Mouse (Mus musculus) kidney, embryonic 16.5 days (tissue): ENCODE measurements at regions not wholly inside any gene's neighbourhood (a gene's known extent, or its start where the extent isn't known, plus 50 kb on each side); places are given as distances from the start of the nearest gene placed in this dataset.

Source experiments
- ATAC-seq: fragments of 200-750 bp; cut with Nextera tagmentation; 2 replicates; pipeline ENCODE4 v1.8.0; 2017; ENCODE audit warnings: moderate TSS enrichment; ENCODE audit not compliant: low FRiP score, low TSS enrichment
- H3K27ac ChIP-seq: fragments of 300-500 bp; sonication (generic); 2 replicates; pipeline ENCODE4 v1.5.1; 2014; ENCODE audit warnings: low read length
- H3K27me3 ChIP-seq: fragments of 300-500 bp; sonication (generic); 2 replicates; pipeline ENCODE4 v1.6.1; 2014; ENCODE audit warnings: low read length, control low read depth, mixed read lengths; ENCODE audit not compliant: insufficient read depth
- H3K36me3 ChIP-seq: fragments of 300-500 bp; sonication (generic); 2 replicates; pipeline ENCODE4 v1.6.1; 2014; ENCODE audit warnings: low read length, control low read depth, mixed read lengths; ENCODE audit not compliant: insufficient read depth
- H3K4me1 ChIP-seq: fragments of 300-500 bp; sonication (generic); 2 replicates; pipeline ENCODE4 v1.6.1; 2014; ENCODE audit warnings: low read length, control low read depth, mixed read lengths; ENCODE audit not compliant: insufficient read depth
- H3K4me2 ChIP-seq: fragments of 300-500 bp; sonication (generic); replicated peaks from 2 replicates; pipeline ENCODE4 v1.6.1; 2014; ENCODE audit warnings: low read depth, low read length
- H3K4me3 ChIP-seq: fragments of 300-500 bp; sonication (generic); 2 replicates; pipeline ENCODE4 v1.5.1; 2014; ENCODE audit warnings: mild to moderate bottlenecking, low read length
- H3K9ac ChIP-seq: fragments of 300-500 bp; sonication (generic); replicated peaks from 2 replicates; pipeline ENCODE4 v1.6.1; 2014; ENCODE audit warnings: low read length
- H3K9me3 ChIP-seq: fragments of 300-500 bp; sonication (generic); 2 replicates; pipeline ENCODE4 v1.6.1; 2016; ENCODE audit warnings: low read length, control low read depth
- WGBS: fragments of 180-500 bp; shearing (Covaris S2); extraction: QIAGEN DNeasy Blood & Tissue Kit; methylation state at CpG from one replicate; pipeline ENCODE4 v1.1.7; 2014; 5-methylcytosine and 5-hydroxymethylcytosine counted together

DNA sequence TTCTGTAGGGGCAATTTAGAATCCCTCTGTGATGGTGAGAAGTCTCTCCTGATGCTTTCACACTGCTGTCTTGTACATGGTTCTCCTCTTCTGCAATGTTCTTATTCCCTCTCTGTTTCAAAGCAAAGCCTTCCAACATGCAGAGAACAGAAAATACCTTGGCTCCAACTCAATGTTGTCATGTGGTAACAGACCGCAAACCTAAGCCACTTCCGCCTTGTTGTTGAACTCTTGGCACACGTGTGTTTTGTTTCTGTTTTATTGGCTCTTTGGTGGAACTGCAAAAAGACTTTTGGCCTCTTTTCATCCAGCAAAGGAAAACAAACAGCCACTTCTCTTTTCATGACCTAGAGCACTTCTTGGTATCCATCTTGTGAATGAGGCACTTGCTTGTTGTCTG is 109.7 kb upstream of the Osr1 start:
- H3K9me3 ChIP-seq: no peaks in the 10 kb centered on the region
- no peak overlapping the region for H3K9ac ChIP-seq
- no peak overlapping the region for H3K27ac ChIP-seq
- WGBS: 46% methylated on average over 3 of the region's 3 CpGs
- no peaks in the 10 kb centered on the region for H3K4me1 ChIP-seq
- H3K4me3 ChIP-seq: no peak overlapping the region
- no peak for ATAC-seq
- no peaks in the 10 kb centered on the region for H3K27me3 ChIP-seq
- no peak overlapping the region for H3K4me2 ChIP-seq
- no peaks in the 10 kb centered on the region for H3K36me3 ChIP-seq

DNA sequence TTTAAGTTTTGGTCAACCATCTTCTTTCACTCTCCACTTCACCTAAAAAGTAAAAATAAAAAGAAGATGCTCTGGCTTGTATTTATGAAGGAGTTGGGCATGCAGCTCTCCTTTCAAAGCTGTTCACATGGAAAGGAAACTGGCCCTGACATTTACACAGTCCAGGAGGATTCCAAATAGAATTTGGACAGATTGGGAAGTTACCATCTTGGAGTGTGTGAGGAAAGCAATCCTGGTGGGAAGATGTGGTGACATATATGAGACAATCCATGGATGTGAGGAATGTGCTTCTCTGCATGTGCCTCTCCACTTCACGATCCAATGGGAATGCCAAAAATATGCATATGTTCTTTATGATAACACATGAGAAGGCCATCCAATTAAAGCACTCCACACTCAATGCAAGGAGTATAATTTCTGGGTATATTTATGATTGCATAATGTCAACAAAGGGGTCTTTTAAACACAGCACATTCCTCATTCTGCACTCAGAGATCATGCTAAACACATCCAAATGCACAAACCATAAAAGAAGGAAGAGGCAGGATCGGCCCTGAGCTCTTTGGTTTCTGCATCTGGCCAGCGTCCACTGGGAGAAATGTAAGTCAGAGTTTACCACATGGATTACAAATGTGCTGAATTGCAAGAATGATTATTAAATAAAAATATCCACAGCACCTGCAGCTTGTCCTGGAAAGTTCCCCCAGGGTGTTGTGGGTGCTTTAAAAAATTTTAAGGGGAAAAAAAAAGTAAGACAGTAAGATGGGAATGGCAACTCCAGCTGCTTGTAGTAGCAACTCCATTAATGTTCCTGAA is 100.1 kb upstream of the Osr1 start:
- no peak overlapping the region for H3K9ac ChIP-seq
- no peaks in the 10 kb centered on the region for H3K4me1 ChIP-seq
- H3K27ac ChIP-seq: no peak overlapping the region
- 71% methylated on average over 3 of the region's 3 CpGs for WGBS
- H3K9me3 ChIP-seq: no peaks in the 10 kb centered on the region
- H3K36me3 ChIP-seq: no peaks in the 10 kb centered on the region
- H3K4me2 ChIP-seq: no peak overlapping the region
- no peak for ATAC-seq
- H3K27me3 ChIP-seq: no peaks in the 10 kb centered on the region
- no peak overlapping the region for H3K4me3 ChIP-seq

DNA sequence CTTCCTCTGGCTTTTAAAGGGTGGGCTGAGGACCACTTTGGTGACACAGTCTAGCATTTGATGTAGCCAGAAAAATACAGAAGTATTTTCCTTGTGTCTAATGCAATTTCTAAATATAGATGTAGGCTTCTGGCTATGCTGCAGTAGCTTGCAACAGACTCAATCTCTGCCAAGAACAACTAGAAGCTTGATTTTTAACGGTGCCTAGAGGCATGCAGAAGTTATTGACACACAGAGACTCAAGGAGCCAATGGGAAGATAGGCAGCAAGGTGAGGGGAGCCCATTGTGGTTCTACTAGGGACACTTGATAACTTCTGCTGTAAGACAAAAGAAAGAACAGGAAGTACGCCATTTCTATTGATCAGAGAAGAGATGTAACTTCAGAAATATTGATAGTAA is 94.1 kb upstream of the Osr1 start:
- Histone ChIP-seq H3K4me2 (no peak overlapping the region), H3K4me1 (no peaks in the 10 kb centered on the region), H3K4me3 (no peak overlapping the region), H3K27ac (no peak overlapping the region), H3K9ac (no peak overlapping the region), H3K36me3 (no peaks in the 10 kb centered on the region), H3K9me3 (no peaks in the 10 kb centered on the region), H3K27me3 (no peaks in the 10 kb centered on the region)
- ATAC-seq: no peak
- WGBS: 64% methylated on average over 2 of the region's 2 CpGs

DNA sequence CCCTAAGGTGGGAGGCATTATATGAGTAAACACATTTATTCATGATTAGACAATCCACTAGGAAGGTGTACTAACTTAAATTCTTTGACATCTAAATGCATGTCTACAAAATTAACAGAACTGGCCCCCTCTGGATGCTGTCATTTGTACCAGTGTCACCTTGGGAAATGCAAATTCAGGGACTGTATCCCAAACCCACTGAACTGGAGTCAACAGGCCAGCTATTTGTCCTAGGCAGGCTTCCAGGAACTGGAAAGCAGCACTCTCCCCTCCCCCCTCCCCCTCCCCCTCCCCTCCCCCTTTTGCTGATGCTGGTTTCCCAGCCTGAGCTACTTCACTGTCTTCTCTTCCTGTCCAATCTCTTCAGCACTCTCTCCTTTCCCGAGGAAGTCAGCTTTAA is 91.7 kb upstream of the Osr1 start:
- Histone ChIP-seq H3K4me3 (no peak overlapping the region), H3K36me3 (no peaks in the 10 kb centered on the region), H3K9ac (no peak overlapping the region), H3K27ac (no peak overlapping the region), H3K9me3 (no peaks in the 10 kb centered on the region), H3K27me3 (no peaks in the 10 kb centered on the region), H3K4me1 (no peaks in the 10 kb centered on the region), H3K4me2 (no peak overlapping the region)
- 53% methylated on average over 1 of the region's 1 CpGs for WGBS
- no peak for ATAC-seq

DNA sequence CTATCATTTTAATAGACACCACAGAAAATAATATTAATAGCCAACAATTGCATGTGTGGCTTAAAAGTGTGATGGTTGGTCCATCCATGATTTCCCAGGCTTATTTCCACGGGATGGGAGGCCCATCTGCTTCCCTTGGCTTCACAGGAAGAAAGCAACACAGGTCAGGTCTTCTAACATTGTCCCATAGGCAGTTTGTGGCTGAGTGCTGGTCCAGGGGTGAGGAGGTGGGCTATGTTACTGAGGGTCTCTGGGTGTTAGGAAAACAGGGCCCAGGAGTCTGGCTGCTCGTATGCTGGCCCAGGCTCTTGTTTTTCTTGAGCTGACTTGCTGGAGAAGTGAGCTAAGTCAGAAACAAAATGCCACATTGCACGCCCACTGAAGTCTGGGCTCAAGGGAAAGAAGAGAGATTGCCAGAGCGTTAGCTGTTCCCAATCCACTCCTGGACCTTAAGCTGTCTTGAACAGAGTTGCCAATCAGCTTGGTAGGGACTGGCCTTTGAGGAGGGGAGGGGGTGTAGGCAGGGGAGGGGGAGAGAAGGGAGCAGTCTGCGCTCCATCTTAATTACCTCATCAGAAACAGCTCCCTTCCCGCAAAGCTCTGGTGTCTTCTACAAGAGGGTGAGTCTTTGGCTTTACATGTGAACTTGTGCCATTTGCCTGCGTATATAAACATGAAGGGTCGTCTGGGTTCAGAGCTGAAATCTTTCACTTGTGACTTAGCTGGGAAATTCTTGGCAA is 82.1 kb upstream of the Osr1 start:
- WGBS: 54% methylated on average over 8 of the region's 8 CpGs
- Histone ChIP-seq H3K9ac (no peak overlapping the region), H3K9me3 (peaks cover 4% of the 10 kb centered on the region; the same call in 1 of the 2 replicates), H3K27ac (no peak overlapping the region), H3K36me3 (no peaks in the 10 kb centered on the region), H3K4me1 (no peaks in the 10 kb centered on the region), H3K4me2 (no peak overlapping the region), H3K4me3 (no peak overlapping the region), H3K27me3 (no peaks in the 10 kb centered on the region)
- no peak for ATAC-seq

DNA sequence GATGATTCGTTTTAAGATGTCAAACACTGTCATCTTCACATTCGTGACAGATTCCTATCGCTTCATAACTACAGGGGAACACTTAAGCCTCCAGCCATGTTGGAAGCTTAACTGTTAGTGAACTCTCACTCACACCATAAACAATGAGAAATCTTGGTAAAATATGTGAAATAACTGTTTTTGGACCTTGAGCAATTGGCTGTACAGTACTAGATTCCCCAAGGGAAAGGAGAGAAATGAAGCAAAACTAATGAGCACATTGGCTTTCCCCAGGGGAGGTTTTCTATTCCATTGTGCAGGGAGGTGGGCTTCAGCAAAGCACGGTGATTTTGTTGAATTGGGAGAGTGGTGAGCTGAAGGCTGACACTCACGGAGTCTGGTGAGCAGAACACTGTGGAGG is 56.0 kb upstream of the Osr1 start:
- 76% methylated on average over 5 of the region's 5 CpGs for WGBS
- Histone ChIP-seq H3K27ac (no peak overlapping the region), H3K9me3 (no peaks in the 10 kb centered on the region), H3K36me3 (no peaks in the 10 kb centered on the region), H3K4me1 (no peaks in the 10 kb centered on the region), H3K4me2 (no peak overlapping the region), H3K4me3 (no peak overlapping the region), H3K27me3 (no peaks in the 10 kb centered on the region), H3K9ac (no peak overlapping the region)
- ATAC-seq: no peak

DNA sequence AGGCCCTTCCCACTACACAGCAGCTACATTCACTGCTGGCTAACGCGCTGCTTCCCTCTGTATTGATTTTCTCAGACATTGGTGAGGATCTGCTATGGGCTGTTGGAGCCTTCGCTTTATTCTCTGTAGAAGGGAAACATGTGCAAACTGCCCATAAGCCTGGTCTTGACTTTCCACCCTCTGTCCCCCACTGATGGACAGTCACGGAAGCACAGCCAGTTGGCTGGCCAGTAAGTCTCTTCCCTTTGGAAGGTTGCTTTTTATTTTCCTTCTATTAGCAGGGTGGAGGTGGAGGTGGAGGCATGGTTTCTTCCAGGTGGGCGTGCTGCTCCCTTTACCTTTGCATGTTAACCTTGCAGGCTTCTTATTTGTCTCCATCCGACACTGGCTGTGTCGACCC is 51.1 kb upstream of the Osr1 start:
- ATAC-seq: no peak
- 78% methylated on average over 7 of the region's 7 CpGs for WGBS
- Histone ChIP-seq H3K27me3 (no peaks in the 10 kb centered on the region), H3K4me3 (no peak overlapping the region), H3K36me3 (no peaks in the 10 kb centered on the region), H3K9ac (no peak overlapping the region), H3K4me1 (no peaks in the 10 kb centered on the region), H3K27ac (no peak overlapping the region), H3K9me3 (no peaks in the 10 kb centered on the region), H3K4me2 (no peak overlapping the region)

DNA sequence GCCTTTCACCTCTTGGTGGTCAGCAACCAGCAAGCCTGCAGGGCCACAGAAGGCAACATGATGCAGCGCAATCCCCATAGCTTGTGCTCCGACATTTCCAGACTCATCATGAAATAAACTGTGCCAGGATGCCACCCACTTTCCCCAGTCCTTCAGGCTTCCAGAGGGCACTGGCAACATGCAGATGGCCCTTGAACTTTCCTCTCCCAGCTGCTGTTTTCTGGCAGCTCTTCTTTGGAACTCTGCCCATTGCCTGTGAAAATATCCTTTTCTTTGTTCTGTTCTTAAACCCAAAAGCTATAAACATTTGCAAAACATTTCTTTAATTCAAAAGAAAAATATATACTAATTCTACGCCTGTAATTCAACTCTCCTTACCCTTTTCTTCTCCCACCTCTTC is 50.6 kb upstream of the Osr1 start:
- Histone ChIP-seq H3K4me3 (no peak overlapping the region), H3K27ac (no peak overlapping the region), H3K9ac (no peak overlapping the region), H3K4me2 (no peak overlapping the region), H3K36me3 (no peaks in the 10 kb centered on the region), H3K9me3 (no peaks in the 10 kb centered on the region), H3K27me3 (no peaks in the 10 kb centered on the region), H3K4me1 (no peaks in the 10 kb centered on the region)
- no peak for ATAC-seq
- WGBS: 62% methylated on average over 3 of the region's 3 CpGs
